Mouse (Mus musculus): ENCODE measurements around the gene Csmd2. TPM values are rescaled to one million over a fixed set of nuclear protein-coding genes. Genes with fewer than 3 reads are reported as not detected.

The Csmd2 gene
- total and polyA plus RNA-seq, 3 experiments = 0.11 TPM; not detected in 2

- H3K9me3 ChIP-seq (replicated peaks) = peaks cover 86% of the 10 kb centered on the region
- no peak overlapping the region for H3K4me3 ChIP-seq (ENCODE audit: low read depth, low read length)
- ATAC-seq (ENCODE audit: extremely low read depth, insufficient number of reproducible peaks, low FRiP score, poor library complexity, severe bottlenecking) (no peak), DNase-seq (ENCODE audit: low spot score) (no peak)
- H3K4me1 ChIP-seq (ENCODE audit: insufficient read depth, low read depth, low read length) = no peaks in the 10 kb centered on the region
- H3K27me3 ChIP-seq (ENCODE audit: insufficient read depth, low read length) = no peaks in the 10 kb centered on the region
- TF ChIP-seq CTCF (IDR thresholded peaks at IDR 0.05; ENCODE audit: low read depth, low read length) = no peak
- TF ChIP-seq POLR2AphosphoS5 (IDR thresholded peaks at IDR 0.05; ENCODE audit: insufficient replicate concordance, low read depth, low read length) = no peak
- no peak for TF ChIP-seq GATA2 (IDR thresholded peaks at IDR 0.05; ENCODE audit: borderline replicate concordance, low read depth, low read length)
- no peak for TF ChIP-seq TAL1 (conservative IDR thresholded peaks at IDR 0.05; ENCODE audit: low read depth, low read length)
- TF ChIP-seq GATA1 (IDR thresholded peaks at IDR 0.05; ENCODE audit: borderline replicate concordance, low read length) = no peak
- no peaks in the 10 kb centered on the region for H3K36me3 ChIP-seq (replicated peaks)
These were observed 403.8 kb downstream of the Csmd2 start for GRCm38 (mm10) chr4:128391484-128391883.

GRCm38 (mm10) chr4:128392279-128392678 is 404.6 kb downstream of the Csmd2 start:
- H3K36me3 ChIP-seq (replicated peaks) = no peaks in the 10 kb centered on the region
- no peak overlapping the region for H3K4me3 ChIP-seq (ENCODE audit: low read depth, low read length)
- no peaks in the 10 kb centered on the region for H3K27me3 ChIP-seq (ENCODE audit: insufficient read depth, low read length)
- H3K4me1 ChIP-seq (ENCODE audit: insufficient read depth, low read depth, low read length) = no peaks in the 10 kb centered on the region
- TF ChIP-seq GATA1 (IDR thresholded peaks at IDR 0.05; ENCODE audit: borderline replicate concordance, low read length) = no peak
- TF ChIP-seq GATA2 (IDR thresholded peaks at IDR 0.05; ENCODE audit: borderline replicate concordance, low read depth, low read length) = no peak
- no peak for TF ChIP-seq TAL1 (conservative IDR thresholded peaks at IDR 0.05; ENCODE audit: low read depth, low read length)
- TF ChIP-seq POLR2AphosphoS5 (IDR thresholded peaks at IDR 0.05; ENCODE audit: insufficient replicate concordance, low read depth, low read length) = no peak
- TF ChIP-seq CTCF (IDR thresholded peaks at IDR 0.05; ENCODE audit: low read depth, low read length) = no peak
- H3K9me3 ChIP-seq (replicated peaks) = peaks cover 90% of the 10 kb centered on the region
- DNase-seq (ENCODE audit: low spot score) = no peak
- ATAC-seq (ENCODE audit: extremely low read depth, insufficient number of reproducible peaks, low FRiP score, poor library complexity, severe bottlenecking) = no peak

DNA sequence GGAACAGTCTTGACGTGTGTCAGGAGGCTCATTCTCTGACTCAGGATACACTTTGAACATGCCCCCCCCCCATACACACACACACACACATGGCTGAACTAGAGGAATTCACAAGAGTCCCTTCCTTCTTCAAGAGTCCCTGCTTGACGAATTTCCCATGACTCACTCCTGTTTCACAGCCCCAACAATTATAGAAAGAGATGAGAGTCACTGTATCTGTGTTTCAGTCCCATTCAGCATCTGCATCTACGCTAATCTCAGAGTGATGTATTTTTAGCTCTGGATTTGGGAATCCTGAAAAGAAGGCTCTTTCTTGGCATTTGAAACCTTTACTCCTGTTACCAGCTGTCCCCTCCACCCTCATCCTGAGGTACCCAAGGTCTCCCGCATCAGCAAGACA is 406.2 kb downstream of the Csmd2 start:
- no peak for DNase-seq (ENCODE audit: low spot score)
- H3K27me3 ChIP-seq (ENCODE audit: insufficient read depth, low read length) = no peaks in the 10 kb centered on the region
- peaks cover 91% of the 10 kb centered on the region for H3K9me3 ChIP-seq (replicated peaks)
- H3K4me1 ChIP-seq (ENCODE audit: insufficient read depth, low read depth, low read length) = no peaks in the 10 kb centered on the region
- TF ChIP-seq CTCF (IDR thresholded peaks at IDR 0.05; ENCODE audit: low read depth, low read length) (no peak), GATA1 (IDR thresholded peaks at IDR 0.05; ENCODE audit: borderline replicate concordance, low read length) (no peak), TAL1 (conservative IDR thresholded peaks at IDR 0.05; ENCODE audit: low read depth, low read length) (no peak), GATA2 (IDR thresholded peaks at IDR 0.05; ENCODE audit: borderline replicate concordance, low read depth, low read length) (no peak), POLR2AphosphoS5 (IDR thresholded peaks at IDR 0.05; ENCODE audit: insufficient replicate concordance, low read depth, low read length) (no peak)
- H3K4me3 ChIP-seq (ENCODE audit: low read depth, low read length) = no peak overlapping the region; the same call in 1 of the 2 replicates
- no peaks in the 10 kb centered on the region for H3K36me3 ChIP-seq (replicated peaks)
- ATAC-seq (ENCODE audit: extremely low read depth, insufficient number of reproducible peaks, low FRiP score, poor library complexity, severe bottlenecking) = no peak

DNA sequence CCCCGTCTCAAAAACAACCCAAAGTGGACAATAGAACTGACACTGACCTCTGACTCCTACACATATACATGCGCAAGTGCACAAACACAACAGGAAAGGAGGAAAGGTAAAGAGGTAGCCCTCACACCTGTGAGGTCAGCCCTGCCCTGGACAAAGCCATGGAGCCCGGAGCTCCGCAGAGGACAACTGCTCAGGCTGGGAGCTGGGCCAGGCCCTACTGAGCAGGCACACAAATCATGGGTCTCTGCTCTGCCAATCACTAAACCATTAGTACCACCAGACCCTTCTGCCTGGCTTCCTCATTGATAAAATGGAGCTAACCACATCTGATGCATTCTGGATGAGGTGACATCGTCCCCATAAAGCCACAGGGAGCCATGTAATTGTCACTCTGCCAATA is 409.0 kb downstream of the Csmd2 start:
- Histone ChIP-seq H3K36me3 (replicated peaks) (no peaks in the 10 kb centered on the region), H3K27me3 (ENCODE audit: insufficient read depth, low read length) (no peaks in the 10 kb centered on the region), H3K4me3 (ENCODE audit: low read depth, low read length) (no peak overlapping the region), H3K9me3 (replicated peaks) (peaks cover 89% of the 10 kb centered on the region), H3K4me1 (ENCODE audit: insufficient read depth, low read depth, low read length) (no peaks in the 10 kb centered on the region)
- TF ChIP-seq CTCF (IDR thresholded peaks at IDR 0.05; ENCODE audit: low read depth, low read length) = no peak
- ATAC-seq (ENCODE audit: extremely low read depth, insufficient number of reproducible peaks, low FRiP score, poor library complexity, severe bottlenecking) (no peak; the same call in 1 of the 2 replicates), DNase-seq (ENCODE audit: low spot score) (no peak)

GRCm38 (mm10) chr4:128397804-128398203 is 410.1 kb downstream of the Csmd2 start:
- DNase-seq (ENCODE audit: low spot score) (no peak), ATAC-seq (ENCODE audit: extremely low read depth, insufficient number of reproducible peaks, low FRiP score, poor library complexity, severe bottlenecking) (no peak)
- no peaks in the 10 kb centered on the region for H3K27me3 ChIP-seq (ENCODE audit: insufficient read depth, low read length)
- H3K4me3 ChIP-seq (ENCODE audit: low read depth, low read length) = no peak overlapping the region
- TF ChIP-seq TAL1 (conservative IDR thresholded peaks at IDR 0.05; ENCODE audit: low read depth, low read length) = no peak
- no peak for TF ChIP-seq CTCF (IDR thresholded peaks at IDR 0.05; ENCODE audit: low read depth, low read length)
- TF ChIP-seq GATA2 (IDR thresholded peaks at IDR 0.05; ENCODE audit: borderline replicate concordance, low read depth, low read length) = no peak
- H3K9me3 ChIP-seq (replicated peaks) = peaks cover 82% of the 10 kb centered on the region
- H3K36me3 ChIP-seq (replicated peaks) = no peaks in the 10 kb centered on the region
- no peaks in the 10 kb centered on the region for H3K4me1 ChIP-seq (ENCODE audit: insufficient read depth, low read depth, low read length)

DNA sequence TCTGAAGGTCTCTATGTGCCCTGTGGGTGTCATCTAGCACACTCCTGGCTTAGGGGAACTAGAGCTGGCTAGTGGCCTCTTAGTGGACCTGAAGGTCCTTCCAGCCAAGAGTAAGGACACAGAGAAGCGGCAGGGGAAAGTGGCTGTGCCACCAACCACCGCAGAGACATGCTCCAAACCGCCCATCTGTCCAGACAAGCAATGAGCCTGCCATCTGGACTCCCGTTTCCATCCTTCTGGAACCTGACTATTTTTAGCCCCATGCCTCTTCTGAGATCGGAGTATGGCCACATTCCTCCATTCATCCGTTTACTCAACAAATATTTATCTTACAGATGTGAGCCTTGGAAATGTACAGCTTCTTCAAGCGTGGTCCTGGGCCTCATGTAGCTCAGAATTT is 411.3 kb downstream of the Csmd2 start:
- Histone ChIP-seq H3K27me3 (ENCODE audit: insufficient read depth, low read length) (no peaks in the 10 kb centered on the region), H3K4me1 (ENCODE audit: insufficient read depth, low read depth, low read length) (no peaks in the 10 kb centered on the region), H3K4me3 (ENCODE audit: low read depth, low read length) (no peak overlapping the region), H3K9me3 (replicated peaks) (peaks cover 80% of the 10 kb centered on the region), H3K36me3 (replicated peaks) (no peaks in the 10 kb centered on the region)
- ATAC-seq (ENCODE audit: extremely low read depth, insufficient number of reproducible peaks, low FRiP score, poor library complexity, severe bottlenecking) (no peak), DNase-seq (ENCODE audit: low spot score) (no peak)
- TF ChIP-seq CTCF (IDR thresholded peaks at IDR 0.05; ENCODE audit: low read depth, low read length) (no peak), GATA1 (IDR thresholded peaks at IDR 0.05; ENCODE audit: borderline replicate concordance, low read length) (no peak), TAL1 (conservative IDR thresholded peaks at IDR 0.05; ENCODE audit: low read depth, low read length) (no peak), POLR2AphosphoS5 (IDR thresholded peaks at IDR 0.05; ENCODE audit: insufficient replicate concordance, low read depth, low read length) (no peak), GATA2 (IDR thresholded peaks at IDR 0.05; ENCODE audit: borderline replicate concordance, low read depth, low read length) (no peak)

GRCm38 (mm10) chr4:128400016-128400415 is 412.4 kb downstream of the Csmd2 start:
- ATAC-seq (ENCODE audit: extremely low read depth, insufficient number of reproducible peaks, low FRiP score, poor library complexity, severe bottlenecking) (no peak), DNase-seq (ENCODE audit: low spot score) (no peak)
- Histone ChIP-seq H3K36me3 (replicated peaks) (no peaks in the 10 kb centered on the region), H3K4me3 (ENCODE audit: low read depth, low read length) (no peak overlapping the region), H3K9me3 (replicated peaks) (peaks cover 73% of the 10 kb centered on the region), H3K4me1 (ENCODE audit: insufficient read depth, low read depth, low read length) (no peaks in the 10 kb centered on the region), H3K27me3 (ENCODE audit: insufficient read depth, low read length) (no peaks in the 10 kb centered on the region)
- no peak for TF ChIP-seq GATA1 (IDR thresholded peaks at IDR 0.05; ENCODE audit: borderline replicate concordance, low read length)
- TF ChIP-seq TAL1 (conservative IDR thresholded peaks at IDR 0.05; ENCODE audit: low read depth, low read length) = no peak
- TF ChIP-seq CTCF (IDR thresholded peaks at IDR 0.05; ENCODE audit: low read depth, low read length) = no peak
